Mouse (Mus musculus) liver, embryonic 15.5 days (tissue): ENCODE data around the gene Rhog. TPM values are rescaled to one million over a fixed set of nuclear protein-coding genes. Genes with fewer than 3 reads are reported as not detected.
"Not testable (repeated sequence)": the region's sequence is repeated elsewhere in the genome, so short reads cannot be mapped to it uniquely, and the experiment has no call there.

ENCODE experiments used
- ATAC-seq: fragments of 200-750 bp; cut with Nextera tagmentation; 2 replicates; pipeline ENCODE4 v1.8.0; 2017; ENCODE audit warnings: moderate number of reproducible peaks, mild to moderate bottlenecking, moderate library complexity; ENCODE audit not compliant: insufficient read depth
- H3K27ac ChIP-seq: fragments of 300-500 bp; sonication (generic); replicated peaks from 2 replicates; pipeline ENCODE4 v1.5.1; 2015; ENCODE audit warnings: mild to moderate bottlenecking, inconsistent platforms
- H3K27me3 ChIP-seq: fragments of 300-500 bp; sonication (generic); 2 replicates; pipeline ENCODE4 v1.6.1; 2015; ENCODE audit warnings: mild to moderate bottlenecking, inconsistent platforms
- H3K36me3 ChIP-seq: fragments of 300-500 bp; sonication (generic); replicated peaks from 2 replicates; pipeline ENCODE4 v1.6.1; 2015; ENCODE audit warnings: moderate library complexity, mild to moderate bottlenecking, inconsistent platforms
- H3K4me1 ChIP-seq: fragments of 300-500 bp; sonication (generic); replicated peaks from 2 replicates; pipeline ENCODE4 v1.6.1; 2015; ENCODE audit warnings: inconsistent platforms
- H3K4me2 ChIP-seq: fragments of 300-500 bp; sonication (generic); 2 replicates; pipeline ENCODE4 v1.6.1; 2015; ENCODE audit warnings: moderate library complexity, mild to moderate bottlenecking, inconsistent platforms
- H3K4me3 ChIP-seq: fragments of 300-500 bp; sonication (generic); replicated peaks from 2 replicates; pipeline ENCODE4 v1.5.1; 2015; ENCODE audit warnings: mild to moderate bottlenecking, inconsistent platforms
- H3K9ac ChIP-seq: fragments of 300-500 bp; sonication (generic); 2 replicates; pipeline ENCODE4 v1.6.1; 2015; ENCODE audit warnings: moderate library complexity, mild to moderate bottlenecking, inconsistent platforms
- H3K9me3 ChIP-seq: fragments of 300-500 bp; sonication (generic); replicated peaks from 2 replicates; pipeline ENCODE4 v1.6.1; 2016; ENCODE audit warnings: inconsistent platforms
- WGBS: fragments of 180-500 bp; shearing (Covaris S2); methylation state at CpG from one replicate; pipeline ENCODE4 v1.1.7; 2015; ENCODE audit warnings: mixed read lengths; ENCODE audit not compliant: insufficient replicate concordance; 5-methylcytosine and 5-hydroxymethylcytosine counted together
- polyA plus RNA-seq: library from polyadenylated mRNA; unstranded; fragments of >200 nt; fragmentation: Nextera tagmentation; extraction: Ambion mirVana; gene quantifications from 2 replicates; pipeline ENCODE4 v1.2.1, GENCODE M21; 2015

Rhog gene
- polyA plus RNA-seq, 1 experiment from 2014 or later = 57.4 TPM

DNA sequence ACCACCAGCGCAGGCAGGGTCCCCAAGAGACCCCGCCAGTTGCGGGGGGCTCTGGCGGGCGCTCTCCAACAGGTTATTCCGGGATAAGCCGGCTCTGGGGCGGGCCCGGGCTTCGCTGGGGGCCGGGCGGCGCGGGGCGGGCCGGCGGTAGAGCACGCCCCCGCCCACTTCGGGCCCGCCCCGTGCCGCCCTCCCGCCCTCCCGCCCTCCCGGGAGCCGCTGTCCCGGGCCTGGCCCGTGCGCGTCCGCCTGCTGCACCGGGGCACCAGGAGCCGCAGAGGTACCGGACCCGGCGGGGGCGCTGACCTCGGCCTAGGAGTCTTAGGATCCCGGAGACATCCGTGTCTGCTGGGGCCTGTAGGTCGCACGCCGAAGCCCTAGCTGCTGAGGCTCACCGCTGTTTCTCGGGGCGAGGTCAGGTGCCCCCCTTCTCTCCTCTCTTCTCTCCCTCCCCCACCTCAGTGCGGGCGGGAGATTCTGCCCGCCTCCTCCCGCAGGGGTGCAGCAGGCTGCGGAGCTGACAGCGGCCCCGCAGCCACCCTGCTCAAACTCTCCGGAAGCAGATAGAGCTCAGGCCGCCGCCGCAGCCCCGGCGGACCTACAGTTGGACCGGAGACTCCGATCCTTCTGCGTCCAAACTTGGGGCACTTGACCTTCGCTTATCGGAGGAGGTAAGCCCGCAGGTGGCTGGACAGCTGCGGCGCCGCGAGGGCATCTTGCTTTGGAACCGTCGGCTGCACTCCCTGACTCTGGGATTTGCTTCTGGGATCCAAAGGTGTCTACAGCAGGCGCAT, 11.9 kb upstream of the Rhog start, which contains the start of gene Stim1:
Gene Stim1 (plus strand): TSS at position 206 of the 794 bp plus-strand sequence.
- Histone ChIP-seq H3K9ac (peak within 1 kb of the TSS; percentile 83), H3K27ac (peak within 1 kb of the TSS; percentile 93), H3K4me1 (peaks cover 67% of the 10 kb centered on the region), H3K36me3 (no peaks in the 10 kb centered on the region), H3K27me3 (no peaks in the 10 kb centered on the region), H3K9me3 (no peaks in the 10 kb centered on the region), H3K4me2 (peak within 1 kb of the TSS; percentile 91), H3K4me3 (peak within 1 kb of the TSS; percentile 73)
- under 1% methylated on average over 73 of the region's 73 CpGs for WGBS
- peak; percentile 94 for ATAC-seq

DNA sequence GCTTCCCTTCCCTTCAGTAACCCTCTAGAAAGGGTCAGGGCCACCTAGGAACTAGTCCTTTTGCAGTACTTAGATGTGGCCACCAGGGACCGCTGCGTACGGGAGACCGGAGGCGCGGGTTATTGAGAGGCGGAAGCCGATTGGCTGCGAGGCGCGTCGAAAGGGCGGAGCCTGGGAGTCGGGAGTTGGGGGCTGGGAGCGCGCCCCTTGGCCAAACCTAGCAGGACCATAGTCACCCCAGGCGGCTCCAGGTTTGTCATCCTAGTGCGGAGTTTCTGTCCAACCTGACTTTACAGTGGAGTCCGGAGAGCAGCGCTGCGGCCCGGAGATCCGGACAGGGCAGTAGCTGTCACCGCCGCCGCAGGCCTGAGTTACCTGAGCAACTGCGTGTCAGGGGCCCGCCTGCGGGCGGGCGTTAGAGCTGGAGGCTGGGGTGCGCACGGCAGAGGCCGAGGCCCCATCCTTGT, 11.3 kb upstream of the Rhog start:
- Histone ChIP-seq H3K4me3 (peak overlapping the region; percentile 73), H3K36me3 (no peaks in the 10 kb centered on the region), H3K9ac (peak overlapping the region; percentile 83), H3K9me3 (no peaks in the 10 kb centered on the region), H3K27me3 (no peaks in the 10 kb centered on the region), H3K27ac (peak overlapping the region; percentile 93), H3K4me2 (peak overlapping the region; percentile 91), H3K4me1 (peaks cover 61% of the 10 kb centered on the region)
- ATAC-seq = peak; percentile 86
- WGBS = under 1% methylated on average over 34 of the region's 34 CpGs

- peak overlapping the region; percentile 93 for H3K27ac ChIP-seq
- peak; percentile 11 for ATAC-seq
- H3K4me1 ChIP-seq = peaks cover 55% of the 10 kb centered on the region
- H3K4me2 ChIP-seq = peak overlapping the region; percentile 91
- peak overlapping the region; percentile 83 for H3K9ac ChIP-seq
- H3K4me3 ChIP-seq = peak overlapping the region; percentile 73
- H3K36me3 ChIP-seq = no peaks in the 10 kb centered on the region
- no peaks in the 10 kb centered on the region for H3K9me3 ChIP-seq
- H3K27me3 ChIP-seq = no peaks in the 10 kb centered on the region
- 12% methylated on average over 14 of the region's 14 CpGs for WGBS
Measured at GRCm38 (mm10) chr7:102266401-102267042, 10.7 kb upstream of the Rhog start.

GRCm38 (mm10) chr7:102266021-102266400, 10.2 kb upstream of the Rhog start:
- peak overlapping the region; percentile 91 for H3K4me2 ChIP-seq
- H3K27ac ChIP-seq = peak overlapping the region; percentile 93
- H3K9me3 ChIP-seq, H3K27me3 ChIP-seq, H3K36me3 ChIP-seq, ATAC-seq: not testable (repeated sequence)
- H3K4me3 ChIP-seq = peak overlapping the region; percentile 73; the same call in 1 of the 2 replicates
- peak overlapping the region; percentile 83; the same call in 1 of the 2 replicates for H3K9ac ChIP-seq
- H3K4me1 ChIP-seq = peaks cover 51% of the 10 kb centered on the region
- WGBS = 44% methylated on average over 10 of the region's 10 CpGs

GRCm38 (mm10) chr7:102263020-102263419, 7.2 kb upstream of the Rhog start:
- WGBS = 81% methylated on average over 2 of the region's 2 CpGs
- no peaks in the 10 kb centered on the region for H3K36me3 ChIP-seq
- H3K27me3 ChIP-seq = no peaks in the 10 kb centered on the region
- H3K4me3 ChIP-seq = no peak overlapping the region
- no peak overlapping the region for H3K4me2 ChIP-seq
- no peak overlapping the region for H3K27ac ChIP-seq
- H3K9me3 ChIP-seq = no peaks in the 10 kb centered on the region
- ATAC-seq = no peak
- peaks cover 28% of the 10 kb centered on the region for H3K4me1 ChIP-seq
- no peak overlapping the region for H3K9ac ChIP-seq

- no peak overlapping the region for H3K4me2 ChIP-seq
- no peak for ATAC-seq
- H3K36me3 ChIP-seq = no peaks in the 10 kb centered on the region
- H3K27ac ChIP-seq = no peak overlapping the region
- no peaks in the 10 kb centered on the region for H3K9me3 ChIP-seq
- H3K27me3 ChIP-seq = no peaks in the 10 kb centered on the region
- WGBS = 64% methylated on average over 1 of the region's 1 CpGs
- no peak overlapping the region for H3K4me3 ChIP-seq
- H3K4me1 ChIP-seq = peaks cover 12% of the 10 kb centered on the region
- H3K9ac ChIP-seq = no peak overlapping the region
Measured at GRCm38 (mm10) chr7:102260518-102260917, 4.7 kb upstream of the Rhog start.

DNA sequence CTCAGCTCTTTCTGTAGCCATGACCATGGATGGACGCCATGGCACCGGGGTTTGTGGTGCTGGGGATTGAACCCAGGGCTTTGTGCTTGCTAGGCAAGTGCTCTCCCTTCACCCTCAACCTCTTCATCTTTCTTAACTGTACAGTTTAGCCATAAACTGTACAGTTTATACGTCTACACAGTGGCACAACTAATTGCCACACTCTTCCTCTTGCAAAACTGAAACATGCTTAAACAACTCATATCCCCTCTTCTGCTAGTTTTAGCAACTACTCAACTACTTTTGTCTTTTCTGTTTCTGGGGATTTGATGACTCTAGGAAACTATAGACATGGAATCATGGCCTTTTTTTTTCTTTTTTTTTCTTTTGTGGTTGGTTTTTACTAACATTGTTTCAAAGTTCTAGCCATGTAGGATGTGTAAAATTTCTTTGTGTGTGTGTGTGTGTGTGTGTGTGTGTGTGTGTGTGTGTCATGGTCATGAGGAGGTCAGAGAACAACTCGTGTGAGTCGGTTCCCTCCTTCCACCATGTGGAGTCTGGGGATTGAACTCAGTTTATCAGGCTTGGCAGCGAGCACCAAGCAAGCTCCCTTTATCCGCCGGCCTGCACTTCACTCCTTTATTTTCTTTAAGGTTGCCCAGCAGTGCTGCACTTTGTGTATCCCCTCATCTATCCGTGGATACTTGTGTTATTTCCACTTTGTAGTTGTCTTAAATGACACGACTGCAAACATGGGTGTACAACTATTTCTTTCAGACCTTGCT, 4.0 kb upstream of the Rhog start:
- Histone ChIP-seq H3K27ac (no peak overlapping the region; the same call in 1 of the 2 replicates), H3K27me3 (no peaks in the 10 kb centered on the region), H3K4me1 (peaks cover 6% of the 10 kb centered on the region), H3K9me3 (no peaks in the 10 kb centered on the region), H3K36me3 (no peaks in the 10 kb centered on the region), H3K4me3 (no peak overlapping the region), H3K9ac (no peak overlapping the region), H3K4me2 (no peak overlapping the region)
- no peak for ATAC-seq
- 64% methylated on average over 10 of the region's 10 CpGs for WGBS

DNA sequence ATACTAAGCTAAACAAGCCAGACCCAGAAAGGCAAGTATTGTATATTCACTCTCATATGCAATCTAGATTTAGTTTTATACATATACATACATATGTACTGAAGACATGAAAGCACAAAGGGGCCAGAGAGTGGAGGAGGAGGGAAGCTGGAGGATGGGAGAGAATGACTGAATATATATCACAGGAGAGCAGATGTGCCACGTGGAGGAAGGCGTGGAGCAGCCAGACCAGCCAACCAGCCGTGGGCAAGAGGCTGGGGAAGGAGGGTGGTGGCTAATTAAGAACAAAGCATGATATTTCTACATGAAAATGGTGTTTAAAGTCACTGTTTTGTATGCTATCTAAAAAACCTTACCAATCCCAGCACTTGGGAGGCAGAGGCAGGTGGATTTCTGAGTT, 2.9 kb upstream of the Rhog start:
- Histone ChIP-seq H3K27ac (0 out of 2 replicates have a peak overlapping the region, but pooled peaks have one; percentile 33), H3K9ac (no peak overlapping the region), H3K36me3 (no peaks in the 10 kb centered on the region), H3K4me2 (no peak overlapping the region), H3K4me3 (no peak overlapping the region), H3K4me1 (peaks cover 13% of the 10 kb centered on the region), H3K27me3 (no peaks in the 10 kb centered on the region), H3K9me3 (no peaks in the 10 kb centered on the region)
- ATAC-seq = no peak; the same call in 1 of the 2 replicates
- 44% methylated on average over 3 of the region's 3 CpGs for WGBS

DNA sequence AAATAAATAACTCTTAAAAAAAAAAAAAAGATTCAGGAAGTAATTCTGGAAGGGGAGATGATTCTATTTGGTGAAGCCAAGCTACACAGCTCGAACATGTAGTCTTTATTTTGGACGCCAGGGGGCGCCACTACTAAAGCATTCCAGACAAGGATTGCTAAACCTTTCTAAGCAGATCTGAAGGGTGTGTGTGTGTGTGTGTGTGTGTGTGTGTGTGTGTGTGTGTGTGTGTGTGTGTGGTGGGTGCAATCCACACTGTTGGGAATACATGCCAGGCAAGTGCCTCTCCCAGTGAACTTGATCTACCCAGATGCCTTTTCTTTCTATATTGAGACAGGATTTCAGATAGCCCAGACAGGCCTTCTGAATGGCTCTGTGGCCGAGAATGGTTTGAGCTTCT, 2.3 kb upstream of the Rhog start:
- no peaks in the 10 kb centered on the region for H3K27me3 ChIP-seq

DNA sequence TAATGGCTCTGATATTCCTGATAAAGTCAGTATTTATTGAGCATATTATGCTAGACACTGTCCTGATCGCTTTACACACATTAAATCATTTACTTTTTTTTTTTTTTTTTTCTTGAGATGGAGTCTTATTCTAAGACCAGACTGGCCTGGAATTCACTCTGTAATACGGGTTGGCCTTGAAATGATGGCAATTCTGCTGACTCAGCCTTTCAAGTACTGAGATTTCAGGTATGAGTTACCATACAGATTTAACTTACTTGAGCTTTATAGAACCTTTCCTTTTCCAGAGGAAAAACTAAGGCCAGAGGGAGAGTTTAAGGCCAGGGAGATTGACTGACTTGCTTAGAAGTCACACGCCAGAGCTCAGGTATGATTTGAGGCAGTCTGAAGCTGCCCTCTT, 782 bp upstream of the Rhog start:
- ATAC-seq = no peak
- H3K27me3 ChIP-seq = no peaks in the 10 kb centered on the region
- no peak overlapping the region for H3K27ac ChIP-seq
- H3K4me2 ChIP-seq = no peak overlapping the region
- no peak overlapping the region for H3K4me3 ChIP-seq
- H3K4me1 ChIP-seq = peaks cover 26% of the 10 kb centered on the region
- 72% methylated on average over 3 of the region's 3 CpGs for WGBS
- no peak overlapping the region for H3K9ac ChIP-seq
- no peaks in the 10 kb centered on the region for H3K9me3 ChIP-seq
- no peaks in the 10 kb centered on the region for H3K36me3 ChIP-seq

More for the DNA sequence above, 2.3 kb upstream of the Rhog start:
- Histone ChIP-seq H3K27ac (no peak overlapping the region), H3K4me2 (no peak overlapping the region), H3K4me3 (no peak overlapping the region), H3K9ac (no peak overlapping the region), H3K36me3 (no peaks in the 10 kb centered on the region), H3K9me3 (no peaks in the 10 kb centered on the region), H3K4me1 (peaks cover 19% of the 10 kb centered on the region)
- WGBS = 20% methylated on average over 4 of the region's 4 CpGs
- ATAC-seq = peak; percentile 37

GRCm38 (mm10) chr7:102253631-102254030, 2.2 kb downstream of the Rhog start:
- H3K4me1 ChIP-seq = peaks cover 40% of the 10 kb centered on the region
- H3K9me3 ChIP-seq = no peaks in the 10 kb centered on the region
- ATAC-seq = no peak
- H3K4me2 ChIP-seq = 0 out of 2 replicates have a peak overlapping the region, but pooled peaks have one; percentile 19
- no peaks in the 10 kb centered on the region for H3K36me3 ChIP-seq
- H3K9ac ChIP-seq = no peak overlapping the region
- 25% methylated on average over 1 of the region's 1 CpGs for WGBS
- H3K27ac ChIP-seq = no peak overlapping the region; the same call in 1 of the 2 replicates
- H3K4me3 ChIP-seq = no peak overlapping the region
- no peaks in the 10 kb centered on the region for H3K27me3 ChIP-seq
